Mouse (Mus musculus) liver, embryonic 14.5 days (tissue): Measurements from ENCODE around the gene Kcnmb2.

Source experiments
- CTCF ChIP-seq: IDR thresholded peaks from 2 replicates; pipeline ENCODE4 v1.5.1; 2016; ENCODE audit warnings: antibody characterized with exemption, low read depth, control low read depth
- EP300 ChIP-seq: IDR thresholded peaks from 2 replicates; pipeline ENCODE4 v1.6.1; 2016; ENCODE audit warnings: antibody characterized with exemption, low read depth

GRCm38 (mm10) chr3:32119851-32120250, 217.5 kb downstream of the Kcnmb2 start:
- no peak for TF ChIP-seq CTCF
- no peak for TF ChIP-seq EP300
